Mouse (Mus musculus) megakaryocyte, adult 5-6 weeks (primary cell): ENCODE measurements around the gene Pgf. TPM values are rescaled to one million over a fixed set of nuclear protein-coding genes. Genes with fewer than 3 reads are reported as not detected.
A peak's percentile ranks its signal among the peaks of the same experiment; 100 is the strongest.

ENCODE experiments used
- ATAC-seq: 2 replicates; pipeline ENCODE4 v1.8.0; 2016; ENCODE audit warnings: mild to moderate bottlenecking, inconsistent platforms; ENCODE audit not compliant: poor library complexity, severe bottlenecking
- total RNA-seq, 2 experiments: library from RNA; stranded (forward) in 1 of 2; stranded (reverse) in 1 of 2; fragments of 153-499, 151-499 nt in 1 of 2; fragments of 221-1000, 200-1000 nt in 1 of 2; gene quantifications; 2 replicates each; pipeline versions ENCODE4 v1.2.3 to v1.2.4; 2015 to 2017

Gene Pgf
- total RNA-seq, 2 experiments from 2014 or later: 0.18 to 0.33 TPM

- ATAC-seq: peak; percentile 92
These were observed 48.1 kb downstream of the Pgf start for GRCm38 (mm10) chr12:85129426-85129978.

GRCm38 (mm10) chr12:85126986-85127603, 50.5 kb downstream of the Pgf start:
- ATAC-seq: peak; percentile 29

GRCm38 (mm10) chr12:85124751-85125150, 52.8 kb downstream of the Pgf start:
- no peak for ATAC-seq

GRCm38 (mm10) chr12:85123645-85124044, 53.9 kb downstream of the Pgf start:
- ATAC-seq: peak; percentile 58

GRCm38 (mm10) chr12:85123108-85123530, 54.5 kb downstream of the Pgf start:
- ATAC-seq: peak; percentile 85

GRCm38 (mm10) chr12:85121806-85122459, 55.7 kb downstream of the Pgf start:
- no peak for ATAC-seq

Other genes with a start within 250 kb of the Pgf start
- gene Fcf1, start 206.9 kb downstream of the Pgf start, total RNA-seq (2015): 98.7 and 109 TPM in 2 replicates
- 88.8 and 107 TPM in 2 replicates for gene Fcf1, start 206.9 kb downstream of the Pgf start, total RNA-seq (2017)
- 22.0 and 24.6 TPM in 2 replicates for gene Arel1, start 206.9 kb downstream of the Pgf start, total RNA-seq (2015)
- gene Arel1, start 206.9 kb downstream of the Pgf start, total RNA-seq (2017): 34.3 and 34.4 TPM in 2 replicates
- 40.5 and 44.3 TPM in 2 replicates for gene Ylpm1, start 181.5 kb downstream of the Pgf start, total RNA-seq (2015)
- 31.0 and 35.2 TPM in 2 replicates for gene Ylpm1, start 181.5 kb downstream of the Pgf start, total RNA-seq (2017)
- gene Prox2, start 67.0 kb downstream of the Pgf start, total RNA-seq (2015): 1.6 and 3.1 TPM in 2 replicates
- 2.0 and 6.0 TPM in 2 replicates for gene Prox2, start 67.0 kb downstream of the Pgf start, total RNA-seq (2017)
- gene Dlst, start 67.0 kb downstream of the Pgf start, total RNA-seq (2015): 68.1 and 91.8 TPM in 2 replicates
- 166 and 175 TPM in 2 replicates for gene Dlst, start 67.0 kb downstream of the Pgf start, total RNA-seq (2017)
- gene Rps6kl1, start 26.5 kb downstream of the Pgf start, total RNA-seq (2015): 0.04 TPM in 1 of 2 replicates, not detected in the other
- 0.15 TPM in 1 of 2 replicates, not detected in the other for gene Rps6kl1, start 26.5 kb downstream of the Pgf start, total RNA-seq (2017)
- 26.4 and 33.8 TPM in 2 replicates for gene Eif2b2, start 41.7 kb upstream of the Pgf start, total RNA-seq (2015)
- gene Eif2b2, start 41.7 kb upstream of the Pgf start, total RNA-seq (2017): 43.8 and 68.9 TPM in 2 replicates
- gene Mlh3, start 92.8 kb upstream of the Pgf start, total RNA-seq (2015): 3.7 and 4.1 TPM in 2 replicates
- gene Mlh3, start 92.8 kb upstream of the Pgf start, total RNA-seq (2017): 6.6 and 7.1 TPM in 2 replicates
- 40.9 and 41.2 TPM in 2 replicates for gene Acyp1, start 110.6 kb upstream of the Pgf start, total RNA-seq (2015)
- gene Acyp1, start 110.6 kb upstream of the Pgf start, total RNA-seq (2017): 26.2 and 49.4 TPM in 2 replicates
- not detected in 2 replicates for gene Zc2hc1c, start 110.8 kb upstream of the Pgf start, total RNA-seq (2015)
- gene Zc2hc1c, start 110.8 kb upstream of the Pgf start, total RNA-seq (2017): 0.04 TPM in 1 of 2 replicates, not detected in the other
- 40.9 TPM in 2 replicates for gene Nek9, start 161.6 kb upstream of the Pgf start, total RNA-seq (2015)
- 25.1 and 27.9 TPM in 2 replicates for gene Nek9, start 161.6 kb upstream of the Pgf start, total RNA-seq (2017)
- 297 and 300 TPM in 2 replicates for gene Tmed10, start 197.1 kb upstream of the Pgf start, total RNA-seq (2015)
- 128 and 157 TPM in 2 replicates for gene Tmed10, start 197.1 kb upstream of the Pgf start, total RNA-seq (2017)